Mouse (Mus musculus) midbrain, embryonic 11.5 days (tissue): Measurements from ENCODE around the gene Carnmt1. TPM values are rescaled to one million over a fixed set of nuclear protein-coding genes. Genes with fewer than 3 reads are reported as not detected.

Source experiments
- ATAC-seq: fragments of 200-750 bp; cut with Nextera tagmentation; 2 replicates; pipeline ENCODE4 v1.8.0; 2017; ENCODE audit warnings: moderate TSS enrichment, moderate library complexity; ENCODE audit not compliant: low FRiP score
- DNase-seq: peaks from one replicate; pipeline ENCODE4 v3.0.0; 2015; ENCODE audit warnings: low spot score; ENCODE audit errors: missing footprints
- H3K27ac ChIP-seq: fragments of 300-500 bp; sonication (generic); 2 replicates; pipeline ENCODE4 v1.5.1; 2014; ENCODE audit warnings: low read depth, low read length
- H3K27me3 ChIP-seq: fragments of 300-500 bp; sonication (generic); 2 replicates; pipeline ENCODE4 v1.6.1; 2014; ENCODE audit warnings: mild to moderate bottlenecking, low read length, moderate library complexity, mixed read lengths; ENCODE audit not compliant: control insufficient read depth, insufficient read depth
- H3K36me3 ChIP-seq: fragments of 300-500 bp; sonication (generic); 2 replicates; pipeline ENCODE4 v1.6.1; 2014; ENCODE audit warnings: mild to moderate bottlenecking, low read length, moderate library complexity, mixed read lengths; ENCODE audit not compliant: control insufficient read depth, insufficient read depth
- H3K4me1 ChIP-seq: fragments of 300-500 bp; sonication (generic); 2 replicates; pipeline ENCODE4 v1.6.1; 2014; ENCODE audit warnings: low read length; ENCODE audit not compliant: control insufficient read depth, insufficient read depth
- H3K4me2 ChIP-seq: fragments of 300-500 bp; sonication (generic); 2 replicates; pipeline ENCODE4 v1.6.1; 2014; ENCODE audit warnings: mild to moderate bottlenecking, moderate library complexity
- H3K4me3 ChIP-seq: fragments of 300-500 bp; sonication (generic); 2 replicates; pipeline ENCODE4 v1.5.1; 2014; ENCODE audit warnings: low read depth, low read length
- H3K9ac ChIP-seq: fragments of 300-500 bp; sonication (generic); 2 replicates; pipeline ENCODE4 v1.6.1; 2014; ENCODE audit warnings: low read length
- H3K9me3 ChIP-seq: fragments of 300-500 bp; sonication (generic); 2 replicates; pipeline ENCODE4 v1.6.1; 2016; ENCODE audit warnings: low read length; ENCODE audit not compliant: control insufficient read depth
- WGBS: fragments of 180-500 bp; shearing (Covaris S2); extraction: QIAGEN DNeasy Blood & Tissue Kit; methylation state at CpG from one replicate; pipeline ENCODE4 v1.1.7; 2014; 5-methylcytosine and 5-hydroxymethylcytosine counted together
- polyA plus RNA-seq: library from polyadenylated mRNA; unstranded; fragments of >200 nt; fragmentation: Nextera tagmentation; extraction: Ambion mirVana; gene quantifications from 2 replicates; pipeline ENCODE4 v1.2.1, GENCODE M21; 2014

The Carnmt1 gene
- polyA plus RNA-seq, 1 experiment from 2014 or later, result 29.8 TPM

GRCm38 (mm10) chr19:18661683-18662082, 8.9 kb upstream of the Carnmt1 start:
- no peak overlapping the region for H3K4me2 ChIP-seq
- WGBS, result 37% methylated on average over 1 of the region's 1 CpGs
- no peaks in the 10 kb centered on the region for H3K36me3 ChIP-seq
- no peak for DNase-seq
- no peak for ATAC-seq
- no peak overlapping the region for H3K9ac ChIP-seq
- no peaks in the 10 kb centered on the region for H3K27me3 ChIP-seq
- no peaks in the 10 kb centered on the region for H3K4me1 ChIP-seq
- no peak overlapping the region for H3K4me3 ChIP-seq
- H3K27ac ChIP-seq, result no peak overlapping the region
- H3K9me3 ChIP-seq, result no peaks in the 10 kb centered on the region

GRCm38 (mm10) chr19:18663904-18664303, 6.7 kb upstream of the Carnmt1 start:
- H3K9me3 ChIP-seq, result no peaks in the 10 kb centered on the region
- no peak overlapping the region for H3K4me2 ChIP-seq
- H3K4me1 ChIP-seq, result no peaks in the 10 kb centered on the region
- H3K9ac ChIP-seq, result no peak overlapping the region
- 73% methylated on average over 2 of the region's 2 CpGs for whole genome bisulfite sequencing
- ATAC-seq (no peak), DNase-seq (no peak)
- H3K27me3 ChIP-seq, result no peaks in the 10 kb centered on the region
- no peak overlapping the region for H3K4me3 ChIP-seq
- H3K36me3 ChIP-seq, result no peaks in the 10 kb centered on the region
- H3K27ac ChIP-seq, result no peak overlapping the region

DNA sequence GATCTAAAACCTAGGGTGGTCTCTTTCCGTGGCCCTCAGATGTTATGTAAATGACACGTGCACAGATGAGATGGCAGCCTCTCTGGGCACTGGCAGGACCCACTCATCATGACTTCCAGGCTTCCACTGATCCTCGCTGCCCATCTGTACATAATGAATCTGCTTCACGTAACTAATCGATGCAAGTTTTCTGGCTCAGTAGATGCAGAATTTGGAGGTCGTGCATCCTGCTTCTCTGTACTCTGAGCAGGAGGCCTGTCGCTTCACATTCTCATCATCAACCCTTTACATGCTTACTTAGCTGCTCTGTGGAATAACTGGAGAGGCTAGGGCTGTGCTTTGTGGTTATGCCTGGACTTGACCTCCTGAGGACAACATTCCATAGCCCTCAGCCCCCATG, 3.6 kb upstream of the Carnmt1 start:
- Histone ChIP-seq H3K36me3 (no peaks in the 10 kb centered on the region), H3K9ac (no peak overlapping the region), H3K4me1 (peaks cover 2% of the 10 kb centered on the region; the same call in 1 of the 2 replicates), H3K9me3 (no peaks in the 10 kb centered on the region), H3K27ac (no peak overlapping the region), H3K27me3 (no peaks in the 10 kb centered on the region), H3K4me2 (no peak overlapping the region), H3K4me3 (no peak overlapping the region)
- no peak for ATAC-seq
- DNase-seq, result no peak
- 78% methylated on average over 7 of the region's 7 CpGs for WGBS

- peak; percentile 83 for DNase-seq
- Histone ChIP-seq H3K36me3 (no peaks in the 10 kb centered on the region), H3K27ac (no peak overlapping the region), H3K9me3 (no peaks in the 10 kb centered on the region), H3K27me3 (no peaks in the 10 kb centered on the region), H3K4me1 (peaks cover 16% of the 10 kb centered on the region), H3K4me2 (no peak overlapping the region), H3K9ac (no peak overlapping the region), H3K4me3 (no peak overlapping the region)
- whole genome bisulfite sequencing, result 56% methylated on average over 7 of the region's 7 CpGs
- ATAC-seq, result no peak
Observed at GRCm38 (mm10) chr19:18669551-18669950, 1.0 kb upstream of the Carnmt1 start.

DNA sequence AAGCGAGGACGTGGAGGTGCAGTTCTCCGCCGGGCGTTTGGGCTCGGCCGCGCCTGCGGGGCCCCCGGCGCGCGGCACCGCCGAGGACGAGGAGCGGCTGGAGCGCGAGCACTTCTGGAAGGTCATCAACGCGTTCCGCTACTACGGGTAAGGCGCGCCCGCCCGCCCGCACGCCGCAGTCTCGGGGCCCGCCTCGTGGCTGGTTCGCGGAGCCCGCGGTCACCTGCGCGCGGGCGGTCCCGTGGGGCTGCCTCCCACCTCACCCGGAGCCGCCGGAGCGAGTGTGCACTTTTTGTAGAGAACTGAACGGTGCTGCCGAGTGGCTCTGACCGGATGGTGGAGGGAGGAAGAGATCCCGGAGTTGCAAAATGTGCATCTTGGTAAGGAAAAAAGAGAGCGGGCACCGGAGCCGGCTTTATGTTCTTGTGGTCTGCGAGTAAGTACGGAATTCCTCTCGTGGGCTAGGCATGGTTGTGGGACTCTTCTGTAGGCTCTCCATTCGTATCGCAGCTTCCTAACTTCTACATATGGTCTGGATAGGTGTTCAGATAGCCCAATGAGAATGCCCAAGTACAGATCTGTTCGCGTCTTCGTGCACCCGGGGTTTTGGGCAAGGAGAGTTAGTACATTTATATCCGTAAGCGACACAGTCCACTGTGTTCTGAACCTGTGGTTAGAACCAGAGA, 635 bp downstream of the Carnmt1 start:
- peak; percentile 95 for DNase-seq
- ATAC-seq, result peak; percentile 79
- Histone ChIP-seq H3K36me3 (no peaks in the 10 kb centered on the region), H3K4me3 (peak overlapping the region; percentile 75), H3K9ac (peak overlapping the region; percentile 83), H3K4me1 (peaks cover 16% of the 10 kb centered on the region), H3K4me2 (peak overlapping the region; percentile 62), H3K9me3 (no peaks in the 10 kb centered on the region), H3K27ac (peak overlapping the region; percentile 53), H3K27me3 (no peaks in the 10 kb centered on the region)
- WGBS, result under 1% methylated on average over 53 of the region's 64 CpGs

GRCm38 (mm10) chr19:18672498-18672897, 1.9 kb downstream of the Carnmt1 start:
- no peak overlapping the region for H3K27ac ChIP-seq
- H3K9me3 ChIP-seq, result no peaks in the 10 kb centered on the region
- peaks cover 16% of the 10 kb centered on the region for H3K4me1 ChIP-seq
- no peaks in the 10 kb centered on the region for H3K27me3 ChIP-seq
- ATAC-seq (no peak), DNase-seq (no peak)
- no peaks in the 10 kb centered on the region for H3K36me3 ChIP-seq
- 0 out of 2 replicates have a peak overlapping the region, but pooled peaks have one; percentile 13 for H3K9ac ChIP-seq
- 64% methylated on average over 3 of the region's 3 CpGs for WGBS
- H3K4me3 ChIP-seq, result no peak overlapping the region; the same call in 1 of the 2 replicates
- H3K4me2 ChIP-seq, result peak overlapping the region; percentile 62

- 0 out of 2 replicates have a peak overlapping the region, but pooled peaks have one; percentile 20 for H3K9ac ChIP-seq
- ATAC-seq (no peak), DNase-seq (peak; percentile 86)
- H3K9me3 ChIP-seq, result no peaks in the 10 kb centered on the region
- H3K27ac ChIP-seq, result no peak overlapping the region
- peaks cover 16% of the 10 kb centered on the region for H3K4me1 ChIP-seq
- no peaks in the 10 kb centered on the region for H3K27me3 ChIP-seq
- no peaks in the 10 kb centered on the region for H3K36me3 ChIP-seq
- H3K4me3 ChIP-seq, result no peak overlapping the region
- peak overlapping the region; percentile 62; the same call in 1 of the 2 replicates for H3K4me2 ChIP-seq
- 5% methylated on average over 4 of the region's 4 CpGs for WGBS
Observed at GRCm38 (mm10) chr19:18673116-18673515, 2.6 kb downstream of the Carnmt1 start.

GRCm38 (mm10) chr19:18682142-18682541, 11.6 kb downstream of the Carnmt1 start:
- 73% methylated on average over 4 of the region's 4 CpGs for WGBS
- Histone ChIP-seq H3K4me3 (no peak overlapping the region), H3K27me3 (no peaks in the 10 kb centered on the region), H3K9me3 (no peaks in the 10 kb centered on the region), H3K9ac (no peak overlapping the region), H3K4me1 (no peaks in the 10 kb centered on the region), H3K4me2 (no peak overlapping the region), H3K36me3 (no peaks in the 10 kb centered on the region), H3K27ac (no peak overlapping the region)
- ATAC-seq (no peak), DNase-seq (no peak)

- Histone ChIP-seq H3K4me2 (no peak overlapping the region), H3K27me3 (no peaks in the 10 kb centered on the region), H3K9ac (no peak overlapping the region), H3K27ac (no peak overlapping the region), H3K4me1 (no peaks in the 10 kb centered on the region), H3K4me3 (no peak overlapping the region), H3K9me3 (no peaks in the 10 kb centered on the region), H3K36me3 (no peaks in the 10 kb centered on the region)
- peak; percentile 52; the same call in 1 of the 2 replicates for ATAC-seq
- 73% methylated on average over 3 of the region's 3 CpGs for WGBS
- DNase-seq, result no peak
Observed at GRCm38 (mm10) chr19:18687556-18687955, 17.0 kb downstream of the Carnmt1 start.
